Mouse (Mus musculus): ENCODE results near the gene Atp13a4.

The Atp13a4 gene

GRCm38 (mm10) chr16:29480396-29480795 is 64.3 kb downstream of the Atp13a4 start:
- no peak for DNase-seq (ENCODE audit: low spot score in 2 of 2)

- no peak for DNase-seq (ENCODE audit: low spot score in 2 of 2)
These were observed 80.9 kb downstream of the Atp13a4 start for GRCm38 (mm10) chr16:29463798-29464197.

GRCm38 (mm10) chr16:29459331-29459730 is 85.3 kb downstream of the Atp13a4 start:
- DNase-seq (ENCODE audit: low spot score in 2 of 2), result no peak

- DNase-seq (ENCODE audit: low spot score in 2 of 2), result no peak
These were observed 87.8 kb downstream of the Atp13a4 start for GRCm38 (mm10) chr16:29456851-29457250.

GRCm38 (mm10) chr16:29453282-29453681 is 91.4 kb downstream of the Atp13a4 start:
- DNase-seq (ENCODE audit: low spot score in 2 of 2), result no peak

GRCm38 (mm10) chr16:29451706-29452105 is 93.0 kb downstream of the Atp13a4 start:
- DNase-seq (ENCODE audit: low spot score in 2 of 2), result no peak

GRCm38 (mm10) chr16:29442126-29442525 is 102.5 kb downstream of the Atp13a4 start:
- no peak for DNase-seq (ENCODE audit: low spot score in 2 of 2)

GRCm38 (mm10) chr16:29441405-29441985 is 103.2 kb downstream of the Atp13a4 start:
- no peak for DNase-seq (ENCODE audit: low spot score in 2 of 2)

- no peak for DNase-seq (ENCODE audit: low spot score in 2 of 2)
These were observed 106.6 kb downstream of the Atp13a4 start for GRCm38 (mm10) chr16:29438045-29438444.

- DNase-seq (ENCODE audit: low spot score in 2 of 2), result no peak
These were observed 108.9 kb downstream of the Atp13a4 start for GRCm38 (mm10) chr16:29435746-29436145.

GRCm38 (mm10) chr16:29434712-29435111 is 110.0 kb downstream of the Atp13a4 start:
- peak in 1 of 2 experiments; percentile 22 for DNase-seq (ENCODE audit: low spot score in 2 of 2)

GRCm38 (mm10) chr16:29414822-29415221 is 129.8 kb downstream of the Atp13a4 start:
- no peak for DNase-seq (ENCODE audit: low spot score in 2 of 2)

- no peak for DNase-seq (ENCODE audit: low spot score in 2 of 2)
These were observed 137.3 kb downstream of the Atp13a4 start for GRCm38 (mm10) chr16:29407319-29407718.

GRCm38 (mm10) chr16:29399079-29399478 is 145.6 kb downstream of the Atp13a4 start:
- DNase-seq (ENCODE audit: low spot score in 2 of 2), result no peak

- DNase-seq (ENCODE audit: low spot score in 2 of 2), result no peak
These were observed 159.9 kb downstream of the Atp13a4 start for GRCm38 (mm10) chr16:29384781-29385180.

GRCm38 (mm10) chr16:29378458-29378857 is 166.2 kb downstream of the Atp13a4 start, which contains the start of gene Atp13a5:
Gene Atp13a5, minus strand, starts transcription at chr16:29378732.
- DNase-seq (ENCODE audit: low spot score in 2 of 2), result no peak

GRCm38 (mm10) chr16:29374636-29375035 is 170.0 kb downstream of the Atp13a4 start:
- DNase-seq (ENCODE audit: low spot score in 2 of 2), result no peak
